Mouse (Mus musculus) adrenal gland, adult 2 months (tissue): Measurements from ENCODE around the gene Usp1. TPM values are rescaled to one million over a fixed set of nuclear protein-coding genes. Genes with fewer than 3 reads are reported as not detected.
"Not testable (repeated sequence)": the region's sequence is repeated elsewhere in the genome, so short reads cannot be mapped to it uniquely, and the experiment has no call there.

Experiments used
- DNase-seq: peaks from one replicate; pipeline ENCODE4 v3.0.0; 2021
- polyA plus RNA-seq: library from polyadenylated mRNA; depleted of rRNA; stranded (reverse); fragments of >200 nt; gene quantifications from 2 replicates; pipeline ENCODE4 v1.2.3, GENCODE M21; 2012; rRNA removed
- total RNA-seq, 2 experiments: library from RNA; stranded (reverse); gene quantifications; 2 replicates each; pipeline ENCODE4 v1.2.3; 2021

Usp1 gene
- total and polyA plus RNA-seq, 3 experiments: 29.0 to 234 (median 29.1) TPM

DNA sequence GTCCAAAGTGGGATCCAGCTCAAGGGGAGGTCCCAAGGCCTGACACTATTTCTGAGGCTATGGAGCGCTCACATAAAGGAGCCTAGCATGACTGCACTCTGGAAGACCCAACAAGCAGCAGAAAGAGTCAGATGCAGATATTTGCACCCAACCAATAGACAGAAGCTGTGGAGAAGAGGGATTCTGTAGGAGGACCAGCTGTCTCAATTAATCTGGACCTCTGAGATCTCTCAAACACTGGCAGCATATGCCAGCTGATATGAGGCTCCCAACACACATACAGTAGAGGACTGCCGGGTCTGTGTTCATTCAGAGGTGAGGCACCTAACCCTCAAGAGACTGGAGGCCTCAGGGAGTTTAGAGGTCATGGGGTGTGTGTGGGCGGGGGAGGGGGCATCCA, 56.4 kb downstream of the Usp1 start:
- not testable (repeated sequence) for DNase-seq

DNA sequence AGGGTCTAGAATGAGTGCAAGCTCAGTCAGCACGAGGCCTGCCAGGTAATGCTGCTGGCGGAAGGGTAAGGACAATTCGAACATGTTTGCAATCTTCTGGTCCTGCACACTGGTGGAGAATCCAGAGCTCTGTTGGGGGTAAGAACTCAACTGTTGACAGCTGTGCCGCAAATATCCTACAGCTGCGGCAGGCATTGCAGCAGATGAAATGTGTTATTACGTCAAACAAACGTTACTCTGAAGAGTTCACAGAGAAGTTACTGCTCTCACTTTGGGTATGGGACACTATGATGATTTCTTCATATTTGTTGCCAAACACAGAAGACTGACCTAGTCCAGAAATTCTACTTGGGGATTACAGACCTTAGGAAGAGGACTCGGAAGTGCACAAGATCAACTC, 61.1 kb downstream of the Usp1 start:
- no peak for DNase-seq

Other genes starting within 250 kb of the Usp1 start
- gene L1td1, start 197.1 kb upstream of the Usp1 start, total RNA-seq: not detected
- not detected in 2 replicates for gene L1td1, start 197.1 kb upstream of the Usp1 start, polyA plus RNA-seq
- 1 to 10 TPM; 2.8 to 3.9 TPM for gene Kank4, start 106.3 kb upstream of the Usp1 start, total RNA-seq
- 1.5 and 2.2 TPM in 2 replicates for gene Kank4, start 106.3 kb upstream of the Usp1 start, polyA plus RNA-seq
- gene I0C0044D17Rik, start 100.0 kb upstream of the Usp1 start, total RNA-seq: not detected
- gene I0C0044D17Rik, start 100.0 kb upstream of the Usp1 start, polyA plus RNA-seq: not detected in 2 replicates
- gene Angptl3, start 107.1 kb downstream of the Usp1 start, total RNA-seq: 1 to 10 TPM in 1 of 2 experiments, under 1 TPM in 1; 0.90 to 3.4 TPM
- gene Angptl3, start 107.1 kb downstream of the Usp1 start, polyA plus RNA-seq: 0.18 TPM in 2 replicates
- 10 to 100 TPM; 39.3 to 48.2 TPM for gene Dock7, start 197.1 kb downstream of the Usp1 start, total RNA-seq
- gene Dock7, start 197.1 kb downstream of the Usp1 start, polyA plus RNA-seq: 12.3 and 14.5 TPM in 2 replicates